Mouse (Mus musculus) testis, adult 2 months (tissue): Measurements from ENCODE around the gene Myh14. TPM values are rescaled to one million over a fixed set of nuclear protein-coding genes. Genes with fewer than 3 reads are reported as not detected.
A peak's percentile ranks its signal among the peaks of the same experiment; 100 is the strongest.

Experiments
- H3K27ac ChIP-seq: fragments of 200-500 bp; 2 replicates; pipeline ENCODE4 v1.5.1; 2012; ENCODE audit warnings: low read depth, low read length; ENCODE audit not compliant: control insufficient read depth, insufficient read depth
- H3K27me3 ChIP-seq: fragments of 200-500 bp; 2 replicates; pipeline ENCODE4 v1.6.1; 2012; ENCODE audit warnings: mild to moderate bottlenecking, low read length, moderate library complexity; ENCODE audit not compliant: control insufficient read depth, insufficient read depth
- H3K36me3 ChIP-seq: fragments of 200-500 bp; 2 replicates; pipeline ENCODE4 v1.6.1; 2012; ENCODE audit warnings: mild to moderate bottlenecking, low read length; ENCODE audit not compliant: control insufficient read depth, insufficient read depth
- H3K4me1 ChIP-seq: fragments of 200-500 bp; 2 replicates; pipeline ENCODE4 v1.6.1; 2012; ENCODE audit warnings: low read length; ENCODE audit not compliant: control insufficient read depth, insufficient read depth
- H3K4me3 ChIP-seq: fragments of 200-500 bp; 2 replicates; pipeline ENCODE4 v1.5.1; 2012; ENCODE audit warnings: low read depth, mild to moderate bottlenecking, low read length, moderate library complexity, mixed read lengths; ENCODE audit not compliant: control insufficient read depth
- CTCF ChIP-seq: fragments of 200-500 bp; IDR thresholded peaks from 2 replicates; pipeline ENCODE4 v1.5.1; 2012; ENCODE audit warnings: low read depth, mild to moderate bottlenecking, inconsistent platforms, low read length, moderate library complexity; ENCODE audit not compliant: control insufficient read depth, insufficient read depth, insufficient replicate concordance
- POLR2A ChIP-seq: fragments of 200-500 bp; IDR thresholded peaks from 2 replicates; pipeline ENCODE4 v1.6.1; 2012; ENCODE audit warnings: low read depth, mild to moderate bottlenecking, inconsistent platforms, low read length, moderate library complexity; ENCODE audit not compliant: control insufficient read depth
- polyA plus RNA-seq: library from polyadenylated mRNA; depleted of rRNA; stranded (reverse); fragments of >200 nt; gene quantifications from 2 replicates; pipeline ENCODE4 v1.2.3, GENCODE M21; 2012

Myh14 gene
- polyA plus RNA-seq, 1 experiment: 1.2 TPM

- Histone ChIP-seq H3K27me3 (no peaks in the 10 kb centered on the region), H3K4me1 (peaks cover 8% of the 10 kb centered on the region)
Observed at GRCm38 (mm10) chr7:44685531-44686402, 15.1 kb upstream of the Myh14 start.

GRCm38 (mm10) chr7:44683656-44684055 is 13.0 kb upstream of the Myh14 start:
- Histone ChIP-seq H3K4me3 (no peak overlapping the region), H3K27ac (no peak overlapping the region), H3K4me1 (peaks cover 8% of the 10 kb centered on the region), H3K27me3 (no peaks in the 10 kb centered on the region), H3K36me3 (no peaks in the 10 kb centered on the region)
- TF ChIP-seq CTCF (no peak), POLR2A (no peak)

More at GRCm38 (mm10) chr7:44685531-44686402, 15.1 kb upstream of the Myh14 start:
- TF ChIP-seq CTCF (no peak), POLR2A (no peak)
- no peaks in the 10 kb centered on the region for H3K36me3 ChIP-seq
- H3K4me3 ChIP-seq: peak overlapping the region; percentile 56
- H3K27ac ChIP-seq: no peak overlapping the region

DNA sequence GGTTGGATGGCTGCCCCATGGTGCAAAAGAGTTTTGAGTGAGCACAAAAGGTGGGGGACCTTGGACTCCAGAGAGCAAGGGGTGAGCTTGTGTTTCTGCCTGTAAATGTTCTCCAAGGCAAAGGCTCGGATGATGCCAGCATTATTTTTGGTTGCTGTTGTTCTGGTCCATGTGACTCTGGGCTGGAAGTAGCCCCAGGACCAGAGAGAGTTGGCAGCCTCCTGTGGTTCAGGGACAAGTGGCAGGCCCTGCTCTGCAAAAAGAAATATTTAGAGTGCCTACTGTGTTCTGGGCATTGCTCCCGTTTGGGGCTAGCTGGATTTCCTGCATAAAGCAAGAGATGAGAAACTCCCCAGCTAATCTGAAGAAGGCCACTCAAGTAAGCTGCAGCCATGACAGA is 6.0 kb upstream of the Myh14 start:
- Histone ChIP-seq H3K4me1 (no peaks in the 10 kb centered on the region), H3K36me3 (no peaks in the 10 kb centered on the region), H3K27me3 (no peaks in the 10 kb centered on the region), H3K4me3 (no peak overlapping the region), H3K27ac (no peak overlapping the region)
- TF ChIP-seq CTCF (no peak), POLR2A (no peak)

DNA sequence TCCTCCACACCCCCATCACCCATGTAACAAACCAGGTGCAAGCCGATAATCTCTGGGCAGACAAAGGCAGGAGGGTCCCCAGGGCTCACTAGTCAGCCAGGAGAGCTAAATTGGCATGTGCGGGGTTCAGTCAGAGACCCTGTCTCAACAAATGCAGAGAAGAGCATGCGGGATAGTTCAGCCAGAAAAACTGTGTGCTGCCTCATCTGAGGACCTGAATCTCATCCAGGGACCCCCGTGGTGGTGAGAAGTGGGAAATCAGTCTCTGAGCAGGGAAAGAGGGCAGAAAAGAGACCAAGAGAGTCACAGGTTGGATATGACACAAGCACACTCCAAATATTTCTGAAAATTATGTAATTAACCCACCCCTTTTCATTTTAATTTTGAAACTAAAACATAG is 5.5 kb upstream of the Myh14 start:
- TF ChIP-seq POLR2A (no peak), CTCF (no peak)
- no peak overlapping the region for H3K27ac ChIP-seq
- no peak overlapping the region for H3K4me3 ChIP-seq
- no peaks in the 10 kb centered on the region for H3K27me3 ChIP-seq
- H3K4me1 ChIP-seq: no peaks in the 10 kb centered on the region
- no peaks in the 10 kb centered on the region for H3K36me3 ChIP-seq

- Histone ChIP-seq H3K4me1 (peaks cover 9% of the 10 kb centered on the region), H3K4me3 (no peak overlapping the region), H3K27ac (no peak overlapping the region), H3K36me3 (no peaks in the 10 kb centered on the region), H3K27me3 (no peaks in the 10 kb centered on the region)
- TF ChIP-seq CTCF (no peak), POLR2A (no peak)
Observed at GRCm38 (mm10) chr7:44675171-44675570, 4.5 kb upstream of the Myh14 start.

DNA sequence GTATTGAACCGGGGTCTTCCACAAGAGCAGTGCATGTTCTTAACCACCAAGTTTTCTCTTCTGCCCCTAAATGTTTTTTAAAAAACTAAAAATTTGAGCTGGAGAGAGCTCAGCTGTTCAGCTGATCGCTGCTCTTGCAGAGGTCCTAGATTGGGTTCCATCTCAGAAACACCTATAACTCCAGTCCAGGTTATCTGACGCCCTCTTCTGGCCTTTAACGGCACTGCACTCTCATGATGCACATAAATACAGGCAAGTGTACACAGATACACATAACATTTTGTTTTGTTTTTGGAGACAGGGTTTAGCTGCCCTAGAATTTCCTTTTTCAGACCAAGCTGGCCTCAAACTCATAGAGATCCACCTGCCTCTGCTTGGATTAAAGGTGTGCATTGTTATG is 3.9 kb upstream of the Myh14 start:
- no peak for TF ChIP-seq CTCF
- no peak for TF ChIP-seq POLR2A
- H3K4me1 ChIP-seq: peaks cover 9% of the 10 kb centered on the region

GRCm38 (mm10) chr7:44672193-44672592 is 1.6 kb upstream of the Myh14 start:
- H3K27me3 ChIP-seq: no peaks in the 10 kb centered on the region
- TF ChIP-seq CTCF: no peak
- TF ChIP-seq POLR2A: no peak
- peaks cover 18% of the 10 kb centered on the region for H3K4me1 ChIP-seq
- H3K4me3 ChIP-seq: no peak overlapping the region
- H3K36me3 ChIP-seq: no peaks in the 10 kb centered on the region
- no peak overlapping the region for H3K27ac ChIP-seq

More for the DNA sequence above, 3.9 kb upstream of the Myh14 start:
- H3K27me3 ChIP-seq: no peaks in the 10 kb centered on the region
- no peaks in the 10 kb centered on the region for H3K36me3 ChIP-seq
- no peak overlapping the region for H3K4me3 ChIP-seq
- H3K27ac ChIP-seq: no peak overlapping the region
